Mouse (Mus musculus) intestine, embryonic 14.5 days (tissue): ENCODE data around the gene Map3k5. TPM values are rescaled to one million over a fixed set of nuclear protein-coding genes. Genes with fewer than 3 reads are reported as not detected.
A peak's percentile ranks its signal among the peaks of the same experiment; 100 is the strongest.

Experiments
- ATAC-seq: fragments of 200-750 bp; cut with Nextera tagmentation; replicated peaks from 2 replicates; pipeline ENCODE4 v1.8.0; 2017; ENCODE audit warnings: low read depth, moderate number of reproducible peaks, moderate TSS enrichment, moderate library complexity; ENCODE audit not compliant: low FRiP score, low TSS enrichment
- DNase-seq: peaks from one replicate; pipeline ENCODE4 v3.0.0-alpha.2; 2018; ENCODE audit warnings: low spot score
- H3K27ac ChIP-seq: fragments of 300-500 bp; sonication (generic); 2 replicates; pipeline ENCODE4 v1.5.1; 2014; ENCODE audit warnings: low read depth, mild to moderate bottlenecking, control low read depth
- H3K27me3 ChIP-seq: fragments of 300-500 bp; sonication (generic); replicated peaks from 2 replicates; pipeline ENCODE4 v1.6.1; 2014; ENCODE audit warnings: low read length, control low read depth; ENCODE audit not compliant: control insufficient read depth, insufficient read depth
- H3K36me3 ChIP-seq: fragments of 300-500 bp; sonication (generic); 2 replicates; pipeline ENCODE4 v1.6.1; 2014; ENCODE audit warnings: low read length, control low read depth; ENCODE audit not compliant: control insufficient read depth, insufficient read depth
- H3K4me1 ChIP-seq: fragments of 300-500 bp; sonication (generic); replicated peaks from 2 replicates; pipeline ENCODE4 v1.6.1; 2014; ENCODE audit warnings: low read length, control low read depth, mixed read lengths; ENCODE audit not compliant: control insufficient read depth, insufficient read depth
- H3K4me2 ChIP-seq: fragments of 300-500 bp; sonication (generic); 2 replicates; pipeline ENCODE4 v1.6.1; 2014; ENCODE audit warnings: low read length
- H3K4me3 ChIP-seq: fragments of 300-500 bp; sonication (generic); 2 replicates; pipeline ENCODE4 v1.5.1; 2014; ENCODE audit warnings: low read depth, low read length, control low read depth, mixed read lengths
- H3K9ac ChIP-seq: fragments of 300-500 bp; sonication (generic); 2 replicates; pipeline ENCODE4 v1.6.1; 2014; ENCODE audit warnings: mild to moderate bottlenecking, low read length
- H3K9me3 ChIP-seq: fragments of 300-500 bp; sonication (generic); 2 replicates; pipeline ENCODE4 v1.6.1; 2016; ENCODE audit warnings: low read length, control low read depth; ENCODE audit not compliant: control insufficient read depth
- WGBS: fragments of 180-500 bp; shearing (Covaris S2); extraction: QIAGEN DNeasy Blood & Tissue Kit; methylation state at CpG from one replicate; pipeline ENCODE4 v1.1.7; 2014; 5-methylcytosine and 5-hydroxymethylcytosine counted together
- polyA plus RNA-seq: library from polyadenylated mRNA; unstranded; fragments of >200 nt; fragmentation: Nextera tagmentation; extraction: Ambion mirVana; gene quantifications from 2 replicates; pipeline ENCODE4 v1.2.1, GENCODE M21; 2014

The Map3k5 gene
- polyA plus RNA-seq, 1 experiment from 2014 or later = 2.8 TPM

DNA sequence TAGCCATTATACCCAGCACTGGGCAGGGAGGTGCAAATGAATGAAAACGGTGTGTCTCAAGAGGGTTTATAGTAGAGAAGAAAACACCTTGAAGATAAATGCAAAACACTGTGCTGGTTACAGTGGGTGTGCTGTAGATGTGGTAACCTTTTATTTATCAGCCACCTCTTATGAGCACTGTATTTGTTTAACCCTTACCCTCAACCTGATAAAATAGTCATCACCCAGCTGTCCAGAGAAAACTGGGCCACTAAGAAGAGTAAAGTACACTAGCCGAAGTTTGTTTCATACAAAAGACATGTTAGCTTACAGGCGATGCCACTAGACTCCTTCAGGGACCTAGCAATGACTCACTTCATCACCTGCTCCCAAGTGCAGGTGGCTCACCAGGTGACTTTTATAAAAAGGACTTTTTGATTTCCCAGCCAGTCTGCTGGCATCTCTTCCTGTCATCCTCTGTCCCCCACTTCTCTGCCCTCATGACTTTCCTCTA, 235.0 kb downstream of the Map3k5 start:
- Histone ChIP-seq H3K36me3 (no peaks in the 10 kb centered on the region), H3K9ac (no peak overlapping the region), H3K27ac (no peak overlapping the region), H3K4me1 (peaks cover 13% of the 10 kb centered on the region; the same call in 1 of the 2 replicates), H3K9me3 (no peaks in the 10 kb centered on the region), H3K27me3 (no peaks in the 10 kb centered on the region), H3K4me3 (no peak overlapping the region), H3K4me2 (no peak overlapping the region)
- DNase-seq (no peak), ATAC-seq (no peak)
- 78% methylated on average over 3 of the region's 3 CpGs for WGBS

DNA sequence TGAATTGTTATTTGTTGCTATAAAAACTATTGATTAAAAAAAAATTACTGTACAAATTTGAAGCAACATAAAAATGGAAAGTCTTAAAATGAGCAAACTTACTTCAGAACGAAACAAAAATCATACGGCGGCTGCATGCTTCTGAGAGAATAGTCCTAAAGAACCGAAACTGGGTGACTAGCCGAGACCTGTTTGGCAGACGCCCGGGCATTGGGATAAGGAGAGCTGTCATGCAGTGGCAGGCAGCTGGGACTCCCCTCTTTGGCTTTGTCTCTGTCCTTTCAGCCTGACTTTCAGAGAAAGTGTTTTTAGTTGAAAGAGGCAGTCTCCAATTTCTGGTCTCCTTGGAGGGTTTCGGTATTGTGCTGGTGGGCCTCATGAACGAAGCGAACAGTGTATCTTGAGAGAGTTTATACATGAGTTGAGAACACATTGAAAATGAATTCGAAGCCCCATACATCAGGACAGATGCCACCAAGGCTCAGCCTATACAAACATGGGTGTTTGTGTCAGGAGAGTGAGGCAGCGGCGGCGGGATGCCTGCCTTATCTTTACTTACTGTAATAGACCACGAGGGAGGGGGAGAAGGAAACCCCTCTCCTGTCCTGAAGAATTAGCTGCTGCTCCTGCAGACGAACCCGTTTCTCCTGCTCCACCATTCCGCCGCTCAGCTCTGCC, 235.8 kb downstream of the Map3k5 start:
- H3K27ac ChIP-seq = no peak overlapping the region

DNA sequence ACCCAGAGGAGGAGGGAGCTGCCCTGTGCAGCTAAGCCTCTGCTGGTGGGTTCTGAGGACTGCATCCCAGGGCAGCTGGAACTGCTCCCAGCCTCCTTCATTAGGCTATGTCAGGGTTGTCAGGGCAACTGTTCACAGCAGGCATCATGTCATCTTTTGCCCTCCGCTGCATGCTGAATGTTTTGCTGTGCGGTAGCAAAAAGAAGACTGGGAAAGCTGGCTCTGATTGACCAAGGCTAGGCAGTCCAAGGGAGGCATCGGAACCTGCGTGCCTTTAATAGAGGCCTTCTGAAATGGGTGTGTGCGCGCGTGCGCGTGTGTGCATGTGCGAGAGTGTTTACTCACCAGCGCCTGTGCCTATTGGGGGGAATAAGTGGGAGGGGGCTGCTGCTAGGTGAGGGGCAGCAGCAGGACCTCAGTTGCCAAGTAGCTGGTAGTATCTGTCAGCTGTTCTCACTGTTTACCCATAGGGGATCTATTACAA, 236.4 kb downstream of the Map3k5 start:
- peak; percentile 90 for ATAC-seq
- Histone ChIP-seq H3K27me3 (no peaks in the 10 kb centered on the region), H3K4me3 (no peak overlapping the region), H3K9me3 (no peaks in the 10 kb centered on the region), H3K9ac (no peak overlapping the region), H3K36me3 (no peaks in the 10 kb centered on the region), H3K4me2 (peak overlapping the region; percentile 44), H3K27ac (no peak overlapping the region), H3K4me1 (peaks cover 13% of the 10 kb centered on the region; the same call in 1 of the 2 replicates)
- peak; percentile 83 for DNase-seq
- WGBS = 30% methylated on average over 11 of the region's 11 CpGs

More for the DNA sequence above, 235.8 kb downstream of the Map3k5 start:
- H3K27me3 ChIP-seq = no peaks in the 10 kb centered on the region
- H3K4me1 ChIP-seq = peaks cover 13% of the 10 kb centered on the region; the same call in 1 of the 2 replicates
- ATAC-seq = peak; percentile 14; the same call in 1 of the 2 replicates
- no peaks in the 10 kb centered on the region for H3K36me3 ChIP-seq
- no peak for DNase-seq
- H3K9me3 ChIP-seq = no peaks in the 10 kb centered on the region
- H3K9ac ChIP-seq = no peak overlapping the region; the same call in 1 of the 2 replicates
- 33% methylated on average over 17 of the region's 19 CpGs for WGBS
- H3K4me2 ChIP-seq = peak overlapping the region; percentile 44
- H3K4me3 ChIP-seq = no peak overlapping the region

DNA sequence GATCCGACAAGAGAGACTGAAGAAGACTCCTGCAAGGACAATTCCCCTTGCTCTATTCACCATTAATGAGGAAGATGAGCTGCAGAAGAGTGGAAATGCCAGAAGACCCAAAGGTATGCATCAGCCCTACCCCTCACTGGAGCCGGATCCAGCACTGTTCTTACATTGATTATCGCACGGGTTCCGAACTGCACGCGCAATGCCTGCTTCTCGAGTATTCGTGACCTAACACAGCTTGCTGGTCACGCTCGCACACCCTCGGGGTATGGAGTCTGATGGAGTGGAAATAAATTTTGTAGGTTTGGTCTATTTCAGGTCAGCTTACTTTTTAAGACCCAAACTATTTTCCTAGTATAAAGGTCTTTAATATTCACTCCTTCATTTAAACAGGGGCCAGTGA, 236.9 kb downstream of the Map3k5 start:
- WGBS = 70% methylated on average over 12 of the region's 12 CpGs
- H3K27me3 ChIP-seq = no peaks in the 10 kb centered on the region
- ATAC-seq = no peak

DNA sequence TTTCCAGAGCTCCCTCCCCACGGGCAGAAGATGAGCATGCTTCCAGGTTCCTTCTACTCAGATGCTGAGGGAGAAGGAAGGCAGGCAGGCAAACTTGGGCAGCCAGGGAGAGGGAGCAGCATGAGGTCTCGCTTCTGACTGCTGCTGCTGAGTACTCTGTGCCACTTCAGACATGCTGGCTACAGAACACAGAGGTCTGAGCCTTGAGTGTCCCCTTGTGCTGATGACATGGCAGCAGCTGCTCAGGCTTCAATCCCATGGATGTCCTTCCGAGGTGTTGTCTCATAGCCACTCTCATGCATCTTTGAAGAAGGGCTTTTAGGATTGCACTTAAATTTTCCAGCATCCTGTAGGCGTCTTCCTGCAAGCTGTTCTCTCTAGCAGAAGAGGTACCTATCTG, 237.5 kb downstream of the Map3k5 start:
- Histone ChIP-seq H3K36me3 (no peaks in the 10 kb centered on the region), H3K4me2 (no peak overlapping the region), H3K27ac (no peak overlapping the region), H3K9me3 (no peaks in the 10 kb centered on the region), H3K4me1 (peaks cover 13% of the 10 kb centered on the region; the same call in 1 of the 2 replicates), H3K9ac (no peak overlapping the region), H3K27me3 (no peaks in the 10 kb centered on the region), H3K4me3 (no peak overlapping the region)
- WGBS = 53% methylated on average over 4 of the region's 4 CpGs
- no peak for ATAC-seq
- DNase-seq = no peak

More for the DNA sequence above, 236.9 kb downstream of the Map3k5 start:
- Histone ChIP-seq H3K27ac (no peak overlapping the region), H3K4me1 (peaks cover 13% of the 10 kb centered on the region; the same call in 1 of the 2 replicates), H3K4me2 (peak overlapping the region; percentile 44), H3K9ac (no peak overlapping the region), H3K9me3 (no peaks in the 10 kb centered on the region), H3K4me3 (no peak overlapping the region), H3K36me3 (no peaks in the 10 kb centered on the region)
- DNase-seq = no peak

DNA sequence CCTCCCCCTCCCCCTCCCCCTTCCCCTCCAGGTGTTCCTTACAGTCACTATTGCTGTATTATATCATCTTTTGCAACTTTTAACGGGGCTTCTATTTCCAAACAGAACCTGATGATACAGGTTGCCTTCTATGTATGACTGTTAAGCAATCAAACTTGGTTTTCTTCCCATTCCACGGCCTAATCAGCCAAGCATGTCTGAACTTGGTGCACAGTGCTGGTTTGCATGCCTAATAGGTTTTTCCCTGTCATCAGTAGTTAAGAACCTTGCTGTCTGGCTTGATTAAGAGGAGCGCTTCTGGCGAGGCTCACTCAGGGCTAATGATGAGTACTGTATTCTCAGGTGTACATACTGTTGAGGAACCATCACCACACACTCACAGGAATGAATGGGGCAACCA, 239.5 kb downstream of the Map3k5 start:
- Histone ChIP-seq H3K4me3 (no peak overlapping the region), H3K27me3 (no peaks in the 10 kb centered on the region), H3K9me3 (no peaks in the 10 kb centered on the region), H3K27ac (no peak overlapping the region), H3K4me2 (no peak overlapping the region), H3K9ac (no peak overlapping the region), H3K36me3 (no peaks in the 10 kb centered on the region), H3K4me1 (peaks cover 13% of the 10 kb centered on the region; the same call in 1 of the 2 replicates)
- DNase-seq (no peak), ATAC-seq (no peak)
- WGBS = 83% methylated on average over 4 of the region's 4 CpGs

DNA sequence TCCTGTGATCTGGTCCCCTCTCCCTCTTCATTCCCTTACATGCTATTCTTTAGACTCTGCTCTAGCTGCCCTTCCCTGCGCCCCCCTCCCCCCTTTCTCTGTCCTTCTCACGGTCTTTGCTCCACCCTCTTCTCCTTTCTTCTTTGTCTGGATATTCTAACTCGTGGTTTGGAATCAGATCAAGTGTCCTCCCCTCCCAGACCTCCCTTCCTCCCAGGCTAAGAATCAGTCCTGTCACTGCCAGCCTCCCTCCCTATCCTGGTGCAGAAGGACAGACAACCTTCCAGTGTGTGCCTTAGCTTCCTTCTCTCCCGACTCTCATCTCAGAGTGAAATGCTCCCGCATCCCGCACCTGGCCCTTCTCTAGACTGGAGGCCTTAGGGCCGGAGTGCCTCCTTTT, 241.8 kb downstream of the Map3k5 start:
- H3K4me2 ChIP-seq = no peak overlapping the region
- no peak overlapping the region for H3K4me3 ChIP-seq
- H3K27ac ChIP-seq = no peak overlapping the region
- ATAC-seq = no peak
- WGBS = 67% methylated on average over 7 of the region's 7 CpGs
- DNase-seq = no peak
- H3K4me1 ChIP-seq = peaks cover 2% of the 10 kb centered on the region
- no peaks in the 10 kb centered on the region for H3K36me3 ChIP-seq
- H3K9ac ChIP-seq = no peak overlapping the region
- no peaks in the 10 kb centered on the region for H3K9me3 ChIP-seq
- no peaks in the 10 kb centered on the region for H3K27me3 ChIP-seq

DNA sequence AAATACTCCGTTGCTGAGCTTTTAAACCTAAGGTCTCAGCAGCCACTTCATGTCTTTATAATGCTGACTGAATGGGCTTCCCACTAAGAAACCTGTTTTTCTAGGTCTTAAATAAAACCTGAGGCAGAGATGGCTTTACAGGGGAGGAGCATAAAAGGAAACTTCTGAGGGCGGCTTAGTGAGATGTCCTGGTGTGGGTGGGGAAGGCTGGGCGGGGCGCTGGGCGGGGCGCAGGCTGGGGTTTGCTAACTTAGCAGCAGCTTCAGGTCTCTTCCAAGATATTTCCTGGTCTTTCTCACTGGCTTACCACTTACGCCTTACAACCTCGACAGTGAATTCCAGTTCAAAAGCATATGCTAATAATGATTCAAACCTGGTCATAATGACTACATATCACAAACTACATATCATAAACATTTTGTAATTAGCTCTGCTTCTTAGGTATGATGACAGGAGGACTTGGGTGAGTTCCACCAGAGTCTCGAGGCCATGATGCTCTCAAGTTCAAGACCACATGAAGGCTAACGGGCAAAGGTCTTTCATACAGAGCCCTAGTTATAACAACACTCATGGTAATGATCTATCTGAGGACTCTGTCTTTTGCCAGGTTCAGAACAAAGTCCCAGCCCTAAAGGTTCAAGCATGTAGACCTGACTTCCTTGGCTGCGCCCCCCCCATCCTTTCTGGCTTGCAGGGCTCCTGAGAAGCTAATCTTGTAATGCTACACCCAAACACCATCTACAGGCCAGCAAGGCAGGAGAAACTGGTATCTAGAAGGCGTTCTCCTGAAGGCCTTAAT, 244.7 kb downstream of the Map3k5 start:
- ATAC-seq (peak; percentile 80), DNase-seq (peak; percentile 68)
- Histone ChIP-seq H3K36me3 (no peaks in the 10 kb centered on the region), H3K27ac (0 out of 2 replicates have a peak overlapping the region, but pooled peaks have one; percentile 25), H3K4me3 (no peak overlapping the region), H3K9me3 (no peaks in the 10 kb centered on the region), H3K4me1 (no peaks in the 10 kb centered on the region; the same call in 1 of the 2 replicates), H3K27me3 (no peaks in the 10 kb centered on the region), H3K9ac (no peak overlapping the region), H3K4me2 (no peak overlapping the region)
- 30% methylated on average over 12 of the region's 12 CpGs for WGBS
